Mouse (Mus musculus) liver, adult (tissue): ENCODE measurements around the gene Polr2l.

ENCODE experiments used
- GATA4 ChIP-seq: IDR thresholded peaks from 2 replicates; pipeline ENCODE4 v1.6.1; 2014; ENCODE audit warnings: mild to moderate bottlenecking, low read length; ENCODE audit not compliant: insufficient replicate concordance

Gene Polr2l

GRCm38 (mm10) chr7:141475805-141476158 is 850 bp upstream of the Polr2l start:
- no peak for TF ChIP-seq GATA4

- TF ChIP-seq GATA4: no peak
Observed at GRCm38 (mm10) chr7:141474160-141474559, 772 bp downstream of the Polr2l start.

GRCm38 (mm10) chr7:141472763-141473162 is 2.2 kb downstream of the Polr2l start:
- TF ChIP-seq GATA4: no peak

GRCm38 (mm10) chr7:141472226-141472625 is 2.7 kb downstream of the Polr2l start:
- TF ChIP-seq GATA4: no peak

DNA sequence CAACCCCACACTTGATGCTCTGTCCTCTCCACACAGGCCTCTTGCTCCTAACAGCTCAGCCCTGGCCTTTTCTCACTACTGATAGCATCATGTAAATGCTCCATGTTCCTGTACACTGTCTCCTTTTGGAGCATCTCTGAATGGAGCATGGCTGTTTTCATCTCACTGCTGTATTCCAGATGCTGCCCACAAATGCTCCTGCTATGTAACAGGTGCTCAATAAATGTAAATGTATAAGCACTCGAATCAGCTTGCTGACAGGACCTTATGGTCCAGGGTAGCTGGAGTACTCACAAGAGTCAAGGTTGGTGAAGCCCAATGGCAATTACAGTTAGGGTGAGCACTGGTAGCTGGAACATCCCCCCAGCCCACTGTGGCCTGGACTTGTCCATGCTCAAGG is 3.7 kb downstream of the Polr2l start:
- no peak for TF ChIP-seq GATA4

- TF ChIP-seq GATA4: no peak
Observed at GRCm38 (mm10) chr7:141470637-141470944, 4.3 kb downstream of the Polr2l start.

- TF ChIP-seq GATA4: no peak
Observed at GRCm38 (mm10) chr7:141469901-141470636, 4.9 kb downstream of the Polr2l start.

- no peak for TF ChIP-seq GATA4
Observed at GRCm38 (mm10) chr7:141469352-141469751, 5.6 kb downstream of the Polr2l start.

- TF ChIP-seq GATA4: peak; percentile 85; the same call in 1 of the 2 replicates
Observed at GRCm38 (mm10) chr7:141468522-141469211, 6.3 kb downstream of the Polr2l start.

GRCm38 (mm10) chr7:141468164-141468521 is 6.8 kb downstream of the Polr2l start:
- no peak for TF ChIP-seq GATA4

GRCm38 (mm10) chr7:141467230-141468030 is 7.5 kb downstream of the Polr2l start, which contains the start of gene Cd151:
Gene Cd151 (plus strand): TSS chr7:141467392.
- peak; percentile 4; the same call in 1 of the 2 replicates for TF ChIP-seq GATA4

GRCm38 (mm10) chr7:141466607-141467148 is 8.3 kb downstream of the Polr2l start:
- TF ChIP-seq GATA4: no peak

DNA sequence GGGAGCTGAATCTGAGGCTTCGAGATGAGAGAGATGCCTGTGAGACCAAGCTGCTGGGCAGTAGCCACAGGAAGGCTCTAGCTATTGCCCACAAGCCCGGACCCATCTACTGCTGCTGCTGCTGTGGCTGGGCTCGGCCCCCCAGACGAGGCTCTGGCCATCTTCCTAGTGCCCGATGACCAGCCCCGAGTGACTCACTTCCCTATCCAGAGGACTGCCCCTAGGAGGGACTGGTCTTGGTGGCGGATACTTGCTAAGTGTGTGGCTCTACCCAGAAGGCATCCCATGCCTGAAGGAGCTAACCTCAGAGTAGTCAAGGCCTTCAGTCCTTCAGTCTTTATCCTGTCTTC is 8.9 kb downstream of the Polr2l start:
- TF ChIP-seq GATA4: no peak

DNA sequence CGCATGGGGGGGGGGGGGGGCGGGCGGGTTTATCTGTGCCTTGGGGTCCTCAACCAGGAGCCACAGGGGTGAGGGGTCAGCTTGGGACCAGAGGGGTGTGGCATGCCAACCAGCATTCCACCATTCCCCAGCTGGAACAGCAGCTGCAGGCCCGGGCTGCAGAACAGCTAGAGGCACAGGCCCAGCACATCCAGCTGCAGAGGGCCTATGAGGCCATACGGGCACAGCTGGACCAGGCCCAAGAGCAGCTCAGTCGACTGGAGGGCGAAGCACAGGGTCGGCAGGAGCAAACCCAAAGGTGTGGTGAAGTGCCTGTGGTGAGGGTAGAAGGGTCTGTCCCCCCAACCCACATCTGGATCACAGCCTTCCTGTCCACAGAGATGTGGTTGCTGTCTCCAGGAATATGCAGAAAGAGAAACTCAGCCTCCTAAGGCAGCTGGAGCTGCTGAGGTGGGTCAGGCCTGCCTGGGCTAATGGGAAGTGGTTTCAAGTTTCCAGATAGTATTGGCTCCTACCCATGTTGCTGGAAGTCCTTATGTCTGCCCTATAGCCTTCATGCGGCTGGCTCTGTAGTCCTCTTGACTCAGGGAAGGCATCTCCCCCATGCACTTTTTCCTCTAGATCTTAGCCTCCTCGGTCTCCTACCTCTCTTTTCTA is 9.4 kb downstream of the Polr2l start:
- TF ChIP-seq GATA4: no peak

- TF ChIP-seq GATA4: no peak
Observed at GRCm38 (mm10) chr7:141464603-141465201, 10.2 kb downstream of the Polr2l start.
